Mouse (Mus musculus): Measurements from ENCODE around the gene Slamf9. TPM values are rescaled to one million over a fixed set of nuclear protein-coding genes. Genes with fewer than 3 reads are reported as not detected.

The Slamf9 gene
- total and polyA plus RNA-seq, 3 experiments: 28.3 to 32.6 (median 30.9) TPM

GRCm38 (mm10) chr1:172450848-172451470 is 24.2 kb upstream of the Slamf9 start:
- H3K79me2 ChIP-seq (replicated peaks; ENCODE audit: control insufficient read depth, extremely low read depth, insufficient read depth, poor library complexity, severe bottlenecking): no peaks in the 10 kb centered on the region
- H3K4me3 ChIP-seq (replicated peaks in 1 of 3; ENCODE audit: low read depth in 2 of 3, low read length in 2 of 3, poor library complexity in 1 of 3): no peak overlapping the region
- TF ChIP-seq ELF1 (IDR thresholded peaks at IDR 0.05; ENCODE audit: low read depth, low read length) (no peak), MEF2A (IDR thresholded peaks at IDR 0.05; ENCODE audit: borderline replicate concordance, low read depth, low read length) (no peak), USF2 (conservative IDR thresholded peaks at IDR 0.05; ENCODE audit: low read depth, low read length) (no peak), USF1 (IDR thresholded peaks at IDR 0.05; ENCODE audit: low read depth, low read length) (no peak)
- no peak overlapping the region for H3K4me2 ChIP-seq (ENCODE audit: insufficient read depth, low read depth, poor library complexity, severe bottlenecking)
- no peaks in the 10 kb centered on the region for H3K9me3 ChIP-seq (replicated peaks; ENCODE audit: low read length)
- DNase-seq (ENCODE audit: extremely low read depth): no peak
- no peak overlapping the region for H3K27ac ChIP-seq (ENCODE audit: insufficient read depth, low read depth)
- H3K9ac ChIP-seq (ENCODE audit: insufficient read depth, low read depth): no peak overlapping the region
- H3K36me3 ChIP-seq (replicated peaks in 1 of 2; ENCODE audit: control insufficient read depth in 1 of 2, insufficient read depth in 1 of 2, low read length in 1 of 2): no peaks in the 10 kb centered on the region
- no peaks in the 10 kb centered on the region for H3K27me3 ChIP-seq (replicated peaks)
- dilution Hi-C loops (cut with MboI; ENCODE audit: extremely low pct_ligation_motif_present, extremely low pct_unique_long_range_greater_than_20kb, low sequenced_read_pairs) (no loop called here), in situ Hi-C loops (cut with MboI; ENCODE audit: low pct_ligation_motif_present, low pct_unique_long_range_greater_than_20kb, low sequenced_read_pairs) (loop anchor here (5.0 kb wide), 1 partner anchor 34 kb away; no protein-coding TSS in a partner anchor)
- H3K4me1 ChIP-seq (ENCODE audit: control insufficient read depth in 1 of 2, insufficient read depth in 2 of 2): peaks cover 4 to 33% of the 10 kb centered on the region in 2 experiments; a peak in 3 of 4 replicates

GRCm38 (mm10) chr1:172452911-172453310 is 22.2 kb upstream of the Slamf9 start:
- TF ChIP-seq NRF1 (IDR thresholded peaks at IDR 0.05; ENCODE audit: low read depth, low read length) (no peak), SIN3A (IDR thresholded peaks at IDR 0.05; ENCODE audit: low read length) (no peak), ELF1 (IDR thresholded peaks at IDR 0.05; ENCODE audit: low read depth, low read length) (no peak), POLR2A (IDR thresholded peaks at IDR 0.05; ENCODE audit: low read depth, low read length) (no peak), ZMIZ1 (IDR thresholded peaks at IDR 0.05; ENCODE audit: low read depth, low read length) (no peak), HCFC1 (IDR thresholded peaks at IDR 0.05; ENCODE audit: low read depth, low read length) (no peak), MEF2A (IDR thresholded peaks at IDR 0.05; ENCODE audit: borderline replicate concordance, low read depth, low read length) (no peak), UBTF (IDR thresholded peaks at IDR 0.05; ENCODE audit: low read depth, low read length) (no peak), MAX (IDR thresholded peaks at IDR 0.05; ENCODE audit: low read length) (no peak)
- Histone ChIP-seq H3K4me1 (ENCODE audit: control insufficient read depth in 1 of 2, insufficient read depth in 2 of 2) (peaks cover 4 to 37% of the 10 kb centered on the region in 2 experiments; a peak in 3 of 4 replicates), H3K9me3 (replicated peaks; ENCODE audit: low read length) (no peaks in the 10 kb centered on the region), H3K4me2 (ENCODE audit: insufficient read depth, low read depth, poor library complexity, severe bottlenecking) (no peak overlapping the region), H3K27ac (ENCODE audit: insufficient read depth, low read depth) (no peak overlapping the region), H3K27me3 (replicated peaks) (no peaks in the 10 kb centered on the region), H3K9ac (ENCODE audit: insufficient read depth, low read depth) (no peak overlapping the region), H3K4me3 (replicated peaks in 1 of 3; ENCODE audit: low read depth in 2 of 3, low read length in 2 of 3, poor library complexity in 1 of 3) (no peak overlapping the region), H3K36me3 (replicated peaks in 1 of 2; ENCODE audit: control insufficient read depth in 1 of 2, insufficient read depth in 1 of 2, low read length in 1 of 2) (no peaks in the 10 kb centered on the region), H3K79me2 (replicated peaks; ENCODE audit: control insufficient read depth, extremely low read depth, insufficient read depth, poor library complexity, severe bottlenecking) (no peaks in the 10 kb centered on the region)
- in situ Hi-C loops (cut with MboI; ENCODE audit: low pct_ligation_motif_present, low pct_unique_long_range_greater_than_20kb, low sequenced_read_pairs): loop anchor here (5.0 kb wide), 1 partner anchor 36 kb away; no protein-coding TSS in a partner anchor
- dilution Hi-C loops (cut with MboI; ENCODE audit: extremely low pct_ligation_motif_present, extremely low pct_unique_long_range_greater_than_20kb, low sequenced_read_pairs): no loop called here
- DNase-seq (ENCODE audit: extremely low read depth): no peak

- H3K4me3 ChIP-seq (replicated peaks in 1 of 3; ENCODE audit: low read depth in 2 of 3, low read length in 2 of 3, poor library complexity in 1 of 3): no peak overlapping the region
- no peaks in the 10 kb centered on the region for H3K36me3 ChIP-seq (replicated peaks in 1 of 2; ENCODE audit: control insufficient read depth in 1 of 2, insufficient read depth in 1 of 2, low read length in 1 of 2)
- dilution Hi-C loops (cut with MboI; ENCODE audit: extremely low pct_ligation_motif_present, extremely low pct_unique_long_range_greater_than_20kb, low sequenced_read_pairs): no loop called here
- H3K4me1 ChIP-seq (ENCODE audit: control insufficient read depth in 1 of 2, insufficient read depth in 2 of 2): peaks cover 4 to 37% of the 10 kb centered on the region in 2 experiments; a peak in 3 of 4 replicates
- no peaks in the 10 kb centered on the region for H3K9me3 ChIP-seq (replicated peaks; ENCODE audit: low read length)
- no peaks in the 10 kb centered on the region for H3K79me2 ChIP-seq (replicated peaks; ENCODE audit: control insufficient read depth, extremely low read depth, insufficient read depth, poor library complexity, severe bottlenecking)
- in situ Hi-C loops (cut with MboI; ENCODE audit: low pct_ligation_motif_present, low pct_unique_long_range_greater_than_20kb, low sequenced_read_pairs): loop anchor here (5.0 kb wide), 1 partner anchor 37 kb away; no protein-coding TSS in a partner anchor
- TF ChIP-seq IRF4 (IDR thresholded peaks at IDR 0.05; ENCODE audit: low read depth, low read length) (no peak), HCFC1 (IDR thresholded peaks at IDR 0.05; ENCODE audit: low read depth, low read length) (no peak), BHLHE40 (IDR thresholded peaks at IDR 0.05; ENCODE audit: low read depth, low read length) (no peak), MYC (IDR thresholded peaks at IDR 0.05; ENCODE audit: low read depth, low read length) (no peak), ZMIZ1 (IDR thresholded peaks at IDR 0.05; ENCODE audit: low read depth, low read length) (no peak), MAFK (IDR thresholded peaks at IDR 0.05; ENCODE audit: insufficient replicate concordance, low read length) (no peak), EP300 (IDR thresholded peaks at IDR 0.05; ENCODE audit: low read length) (no peak), CTCF (conservative IDR thresholded peaks at IDR 0.05 in 1 of 2, IDR thresholded peaks at IDR 0.05 in 1 of 2; ENCODE audit: low read depth in 2 of 2, low read length in 2 of 2) (no peak), TBP (conservative IDR thresholded peaks at IDR 0.05; ENCODE audit: low read depth, low read length) (no peak), RAD21 (IDR thresholded peaks at IDR 0.05; ENCODE audit: low read depth, low read length) (no peak), PAX5 (IDR thresholded peaks at IDR 0.05; ENCODE audit: low read length) (no peak), JUND (conservative IDR thresholded peaks at IDR 0.05; ENCODE audit: low read depth, low read length) (no peak), USF2 (conservative IDR thresholded peaks at IDR 0.05; ENCODE audit: low read depth, low read length) (no peak), ZC3H11A (IDR thresholded peaks at IDR 0.05; ENCODE audit: low read depth, low read length) (no peak)
- no peak overlapping the region for H3K4me2 ChIP-seq (ENCODE audit: insufficient read depth, low read depth, poor library complexity, severe bottlenecking)
- H3K27ac ChIP-seq (ENCODE audit: insufficient read depth, low read depth): no peak overlapping the region
- H3K27me3 ChIP-seq (replicated peaks): no peaks in the 10 kb centered on the region
- no peak overlapping the region for H3K9ac ChIP-seq (ENCODE audit: insufficient read depth, low read depth)
- DNase-seq (ENCODE audit: extremely low read depth): no peak
Observed at GRCm38 (mm10) chr1:172453810-172454209, 21.3 kb upstream of the Slamf9 start.
